Mouse (Mus musculus) intestine, embryonic 15.5 days (tissue): ENCODE results near the gene Pex10. TPM values are rescaled to one million over a fixed set of nuclear protein-coding genes. Genes with fewer than 3 reads are reported as not detected.
A peak's percentile ranks its signal among the peaks of the same experiment; 100 is the strongest.

ENCODE experiments used
- ATAC-seq: fragments of 200-750 bp; cut with Nextera tagmentation; 2 replicates; pipeline ENCODE4 v1.8.0; 2017; ENCODE audit warnings: moderate TSS enrichment, moderate library complexity
- H3K27ac ChIP-seq: fragments of 300-500 bp; sonication (generic); 2 replicates; pipeline ENCODE4 v1.5.1; 2015; ENCODE audit warnings: mild to moderate bottlenecking, inconsistent platforms
- H3K27me3 ChIP-seq: fragments of 300-500 bp; sonication (generic); replicated peaks from 2 replicates; pipeline ENCODE4 v1.6.1; 2015; ENCODE audit warnings: inconsistent platforms
- H3K36me3 ChIP-seq: fragments of 300-500 bp; sonication (generic); 2 replicates; pipeline ENCODE4 v1.6.1; 2015; ENCODE audit warnings: inconsistent platforms
- H3K4me1 ChIP-seq: fragments of 300-500 bp; sonication (generic); replicated peaks from 2 replicates; pipeline ENCODE4 v1.6.1; 2015; ENCODE audit warnings: inconsistent platforms
- H3K4me2 ChIP-seq: fragments of 300-500 bp; sonication (generic); replicated peaks from 2 replicates; pipeline ENCODE4 v1.6.1; 2015; ENCODE audit warnings: mild to moderate bottlenecking, inconsistent platforms
- H3K4me3 ChIP-seq: fragments of 300-500 bp; sonication (generic); replicated peaks from 2 replicates; pipeline ENCODE4 v1.5.1; 2015; ENCODE audit warnings: inconsistent platforms
- H3K9ac ChIP-seq: fragments of 300-500 bp; sonication (generic); 2 replicates; pipeline ENCODE4 v1.6.1; 2015; ENCODE audit warnings: inconsistent platforms
- H3K9me3 ChIP-seq: fragments of 300-500 bp; sonication (generic); 2 replicates; pipeline ENCODE4 v1.6.1; 2016; ENCODE audit warnings: inconsistent platforms
- WGBS: fragments of 180-500 bp; shearing (Covaris S2); methylation state at CpG from one replicate; pipeline ENCODE4 v1.1.7; 2015; 5-methylcytosine and 5-hydroxymethylcytosine counted together
- polyA plus RNA-seq: library from polyadenylated mRNA; unstranded; fragments of >200 nt; fragmentation: Nextera tagmentation; extraction: Ambion mirVana; gene quantifications from 2 replicates; pipeline ENCODE4 v1.2.1, GENCODE M21; 2015

The Pex10 gene
- polyA plus RNA-seq = 23.3 and 26.0 TPM in 2 replicates

DNA sequence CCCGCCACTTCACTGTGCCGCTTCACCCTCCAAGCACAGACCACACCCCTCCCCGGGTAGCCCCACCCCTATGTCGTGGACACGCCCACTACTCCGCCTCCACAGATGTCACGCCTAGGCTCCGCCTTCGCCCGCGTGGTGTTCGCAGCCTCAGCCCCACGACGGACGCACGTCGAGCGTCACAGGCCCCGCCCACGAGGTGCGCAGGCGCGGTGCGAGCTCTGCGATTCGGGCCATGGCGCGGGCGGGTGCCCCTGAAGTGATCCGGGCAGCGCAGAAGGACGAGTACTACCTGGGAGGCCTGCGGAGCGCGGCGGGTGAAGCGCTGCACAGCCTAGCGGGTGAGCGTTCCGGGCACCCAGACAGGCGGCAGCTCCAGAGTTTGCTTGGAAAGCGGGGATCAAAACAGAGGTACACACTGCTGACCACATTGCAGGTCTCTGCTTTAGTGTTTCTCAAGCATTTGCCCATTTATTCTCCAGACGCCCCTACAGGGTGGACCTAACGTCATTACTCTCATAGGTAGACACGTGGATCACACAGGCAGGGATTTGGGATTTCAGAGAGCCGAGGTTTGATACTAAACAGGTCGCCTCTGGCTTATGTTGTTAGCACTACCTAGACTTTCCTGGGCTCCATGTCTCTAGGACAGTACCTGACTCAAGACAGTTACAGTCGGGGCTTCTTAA is at the start of gene Pex10:
Gene Pex10 (plus strand): TSS at position 183 of the 689 bp plus-strand sequence.
- peak within 1 kb of the TSS; percentile 64 for H3K4me2 ChIP-seq
- peak within 1 kb of the TSS; percentile 75 for H3K27ac ChIP-seq
- ATAC-seq = peak; percentile 87
- no peaks in the 10 kb centered on the region for H3K27me3 ChIP-seq
- under 1% methylated on average over 48 of the region's 48 CpGs for WGBS
- H3K36me3 ChIP-seq = peaks cover 20% of the 10 kb centered on the region
- H3K9me3 ChIP-seq = no peaks in the 10 kb centered on the region
- peak within 1 kb of the TSS; percentile 75 for H3K9ac ChIP-seq
- peaks cover 11% of the 10 kb centered on the region; the same call in 1 of the 2 replicates for H3K4me1 ChIP-seq
- H3K4me3 ChIP-seq = peak within 1 kb of the TSS; percentile 61

DNA sequence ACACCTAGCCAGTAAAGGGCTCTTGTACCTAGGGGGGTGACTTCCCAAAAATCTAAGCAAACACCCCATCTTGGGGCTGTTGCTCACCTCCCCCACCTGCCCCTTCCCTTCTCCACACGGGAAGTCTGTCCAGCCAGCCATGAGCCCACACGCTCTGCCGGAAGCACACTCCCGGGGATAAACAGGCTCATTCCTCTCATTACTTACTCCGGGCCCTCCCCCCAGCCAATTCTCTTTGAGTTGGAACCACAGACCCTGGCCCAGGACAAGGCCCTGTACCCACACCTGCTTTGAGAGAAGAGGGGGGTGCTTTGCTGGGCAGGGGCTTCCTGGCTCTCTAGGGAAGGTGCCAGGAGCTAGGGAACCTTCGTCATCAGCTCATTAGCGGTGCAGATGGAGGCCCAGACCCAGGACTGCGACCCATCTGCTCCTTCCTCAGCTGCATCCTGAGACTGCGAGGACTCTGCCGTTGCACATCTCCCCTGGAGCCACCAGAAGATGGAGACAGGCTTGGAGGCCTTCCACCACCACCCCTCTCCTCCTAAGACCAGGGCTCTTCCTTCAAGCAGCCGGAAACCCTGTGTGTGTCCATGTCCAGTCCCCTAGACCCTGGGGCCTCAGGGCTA is 49.5 kb upstream of the Pex10 start:
- H3K27me3 ChIP-seq = no peaks in the 10 kb centered on the region
- peaks cover 12% of the 10 kb centered on the region for H3K4me1 ChIP-seq
- 67% methylated on average over 11 of the region's 11 CpGs for WGBS
- no peaks in the 10 kb centered on the region for H3K9me3 ChIP-seq
- no peak overlapping the region for H3K4me2 ChIP-seq
- no peak overlapping the region for H3K9ac ChIP-seq
- H3K4me3 ChIP-seq = no peak overlapping the region
- no peaks in the 10 kb centered on the region for H3K36me3 ChIP-seq
- ATAC-seq = no peak
- H3K27ac ChIP-seq = no peak overlapping the region

DNA sequence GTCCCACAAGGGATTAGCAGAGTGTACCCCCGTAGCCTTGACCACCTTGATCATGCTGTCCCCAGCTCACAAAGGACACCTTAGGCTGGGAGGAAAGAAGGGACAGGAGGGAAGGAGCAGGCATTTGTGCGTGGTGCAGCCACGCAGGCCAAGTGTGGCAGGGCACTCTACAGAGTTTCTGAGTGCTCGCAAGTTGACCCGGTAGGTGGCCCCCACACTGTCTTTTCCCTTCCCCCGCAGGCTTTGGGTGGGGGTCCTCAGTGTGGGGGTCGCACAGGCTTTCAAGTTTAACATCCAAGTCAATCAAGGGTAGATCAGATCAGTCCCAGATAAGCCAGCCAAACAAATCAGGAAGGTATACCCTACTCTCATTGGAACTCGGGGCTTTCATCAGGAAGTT is 48.8 kb upstream of the Pex10 start:
- peaks cover 12% of the 10 kb centered on the region for H3K4me1 ChIP-seq
- no peak overlapping the region for H3K9ac ChIP-seq
- H3K4me3 ChIP-seq = no peak overlapping the region
- H3K27ac ChIP-seq = no peak overlapping the region
- H3K4me2 ChIP-seq = no peak overlapping the region
- no peaks in the 10 kb centered on the region for H3K9me3 ChIP-seq
- no peaks in the 10 kb centered on the region for H3K36me3 ChIP-seq
- WGBS = 74% methylated on average over 8 of the region's 8 CpGs
- ATAC-seq = no peak
- H3K27me3 ChIP-seq = no peaks in the 10 kb centered on the region

DNA sequence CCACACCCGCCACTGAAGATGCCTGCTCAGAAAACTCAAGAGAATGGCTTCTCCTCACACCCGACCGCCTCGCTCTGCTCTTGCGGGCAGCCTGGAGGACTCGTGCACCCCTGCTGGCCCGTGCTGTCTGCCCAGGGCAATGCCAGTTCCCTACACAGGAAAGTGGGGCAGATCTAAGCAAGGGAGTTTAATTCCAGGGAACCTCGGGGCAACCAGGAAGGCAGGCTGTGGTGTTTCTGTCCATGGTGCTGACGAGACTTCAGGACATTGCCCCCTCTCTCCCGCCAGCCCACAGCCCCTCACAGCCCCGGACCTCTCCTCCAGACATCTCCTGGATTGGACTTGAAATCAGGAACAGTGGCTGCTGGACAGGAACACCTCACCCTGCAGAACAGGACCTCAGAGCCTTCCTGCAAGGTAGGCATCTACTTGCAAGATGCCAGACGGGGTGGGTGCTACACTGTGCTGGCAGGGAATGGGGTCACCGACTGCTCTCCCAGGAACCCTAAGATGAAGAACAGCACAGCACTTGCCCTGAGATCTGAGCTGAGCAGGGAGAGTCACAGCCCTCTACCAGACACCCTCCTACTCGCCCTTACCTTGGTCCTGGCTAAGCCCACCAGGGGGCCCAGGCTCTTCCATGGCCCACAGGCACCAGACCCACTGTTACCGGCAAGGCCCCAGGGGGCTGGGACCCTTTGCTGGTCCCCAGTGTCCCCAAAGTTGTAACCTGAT is 48.0 kb upstream of the Pex10 start:
- Histone ChIP-seq H3K9me3 (no peaks in the 10 kb centered on the region), H3K4me1 (peaks cover 12% of the 10 kb centered on the region), H3K4me2 (peak overlapping the region; percentile 44; the same call in 1 of the 2 replicates), H3K36me3 (no peaks in the 10 kb centered on the region), H3K9ac (no peak overlapping the region), H3K27me3 (no peaks in the 10 kb centered on the region), H3K27ac (no peak overlapping the region), H3K4me3 (no peak overlapping the region)
- 8% methylated on average over 15 of the region's 15 CpGs for WGBS
- peak; percentile 36 for ATAC-seq

DNA sequence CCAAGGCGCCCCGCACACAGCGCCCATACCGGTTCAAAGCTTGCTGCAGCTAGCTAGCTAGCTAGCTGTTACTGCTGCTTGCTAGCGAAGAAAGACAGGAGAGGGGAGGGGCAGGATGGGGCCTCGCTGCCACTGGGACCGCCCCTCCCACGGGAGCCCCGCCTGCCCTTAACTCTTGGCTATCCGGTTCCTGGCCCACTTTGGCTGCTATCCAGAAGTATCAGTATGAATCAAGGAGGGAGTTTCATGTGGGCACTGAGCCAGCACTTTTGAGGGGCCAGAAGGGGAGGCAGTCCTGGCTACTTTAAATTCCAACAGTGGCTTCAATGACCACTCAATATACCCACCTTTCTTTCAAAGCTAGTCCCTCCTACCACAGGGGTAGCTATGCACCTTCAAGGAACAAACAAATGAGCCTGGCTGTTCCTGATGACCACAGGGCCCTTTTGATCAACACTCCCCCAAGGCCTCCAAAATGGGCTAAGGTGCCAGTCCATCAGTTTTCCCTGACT is 47.4 kb upstream of the Pex10 start:
- peak; percentile 82 for ATAC-seq
- H3K27me3 ChIP-seq = no peaks in the 10 kb centered on the region
- H3K9ac ChIP-seq = no peak overlapping the region
- peaks cover 12% of the 10 kb centered on the region for H3K4me1 ChIP-seq
- peak overlapping the region; percentile 44; the same call in 1 of the 2 replicates for H3K4me2 ChIP-seq
- H3K27ac ChIP-seq = no peak overlapping the region
- H3K9me3 ChIP-seq = no peaks in the 10 kb centered on the region
- WGBS = 0% methylated on average over 10 of the region's 10 CpGs
- H3K4me3 ChIP-seq = no peak overlapping the region
- no peaks in the 10 kb centered on the region for H3K36me3 ChIP-seq

DNA sequence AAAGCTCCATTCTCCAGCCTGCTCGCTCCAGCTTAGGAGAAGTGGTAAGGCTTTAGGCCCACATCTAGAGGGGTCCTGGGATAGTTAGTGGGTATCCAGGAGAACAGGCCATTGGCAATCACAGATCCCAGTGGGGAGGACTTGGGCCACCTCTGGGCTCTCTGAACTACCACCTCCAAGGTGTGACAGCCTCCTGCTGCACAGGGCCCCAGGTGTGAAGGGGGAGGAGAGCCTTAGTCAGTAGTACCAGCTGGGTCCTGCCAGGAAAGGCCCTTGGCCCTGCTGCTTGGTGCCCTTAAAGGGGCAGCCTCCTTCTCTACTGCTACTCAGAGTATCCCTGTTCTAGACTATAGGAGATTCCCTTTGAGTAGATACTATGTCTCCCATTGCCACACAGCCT is 46.7 kb upstream of the Pex10 start:
- no peaks in the 10 kb centered on the region for H3K27me3 ChIP-seq
- ATAC-seq = no peak
- no peaks in the 10 kb centered on the region for H3K9me3 ChIP-seq
- no peak overlapping the region for H3K4me2 ChIP-seq
- H3K4me1 ChIP-seq = peaks cover 12% of the 10 kb centered on the region
- H3K9ac ChIP-seq = no peak overlapping the region
- no peak overlapping the region for H3K4me3 ChIP-seq
- H3K27ac ChIP-seq = no peak overlapping the region
- 44% methylated on average over 1 of the region's 1 CpGs for WGBS
- H3K36me3 ChIP-seq = no peaks in the 10 kb centered on the region

DNA sequence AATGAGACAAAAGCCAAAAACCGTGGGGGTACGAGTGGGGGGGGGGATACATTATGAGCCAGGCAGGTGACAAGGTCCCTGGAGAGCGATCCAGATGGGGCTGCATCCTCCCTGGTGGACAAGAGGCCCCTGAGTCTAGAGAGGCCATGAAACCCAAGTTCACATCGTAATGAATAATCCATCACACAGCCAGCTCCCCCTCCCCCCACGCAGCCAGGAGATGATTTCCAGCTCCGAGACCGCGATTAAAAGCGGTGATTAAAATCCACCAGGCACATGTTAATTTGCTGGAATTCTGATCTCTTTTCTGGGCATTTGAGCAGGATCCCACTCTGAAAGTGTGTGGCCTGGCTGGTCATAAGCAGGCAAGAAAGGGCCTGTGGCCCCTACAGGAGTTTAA is 46.0 kb upstream of the Pex10 start:
- H3K4me1 ChIP-seq = peaks cover 12% of the 10 kb centered on the region
- H3K36me3 ChIP-seq = no peaks in the 10 kb centered on the region
- H3K9me3 ChIP-seq = no peaks in the 10 kb centered on the region
- no peaks in the 10 kb centered on the region for H3K27me3 ChIP-seq
- H3K27ac ChIP-seq = no peak overlapping the region
- no peak overlapping the region for H3K4me2 ChIP-seq
- no peak overlapping the region for H3K4me3 ChIP-seq
- no peak overlapping the region for H3K9ac ChIP-seq
- no peak for ATAC-seq
- 64% methylated on average over 9 of the region's 9 CpGs for WGBS

DNA sequence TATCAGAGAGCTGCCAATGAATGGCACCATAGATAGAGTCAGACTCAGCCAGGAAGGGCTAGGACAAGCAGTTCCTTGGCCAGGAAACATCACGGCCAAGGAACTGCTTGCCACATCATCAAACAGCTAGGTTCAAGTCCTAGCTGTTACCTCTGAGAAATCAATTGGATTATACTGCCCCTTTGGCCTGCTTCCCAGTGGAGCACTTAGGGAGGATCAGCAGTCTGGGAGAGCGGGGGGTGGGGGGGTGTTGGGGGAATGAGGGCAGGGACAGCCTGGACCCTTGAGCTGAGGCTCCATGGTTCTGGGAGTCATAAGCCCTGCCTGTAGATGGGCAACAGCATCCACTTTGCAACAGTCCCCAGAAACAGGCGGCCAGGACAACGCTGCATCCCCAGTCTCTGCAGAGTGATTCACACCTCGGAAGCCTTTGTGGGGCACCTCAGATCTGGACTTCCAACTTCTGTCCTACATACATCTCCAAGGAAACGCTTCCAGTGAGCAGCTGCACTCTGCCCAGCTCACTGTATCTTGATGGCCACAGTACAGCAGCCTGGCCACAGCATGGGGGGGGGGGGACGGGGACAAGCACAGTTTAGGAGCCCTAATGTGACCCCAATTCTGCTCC is 44.5 kb upstream of the Pex10 start:
- 62% methylated on average over 7 of the region's 7 CpGs for WGBS
- peaks cover 12% of the 10 kb centered on the region for H3K4me1 ChIP-seq
- no peaks in the 10 kb centered on the region for H3K27me3 ChIP-seq
- H3K36me3 ChIP-seq = no peaks in the 10 kb centered on the region
- H3K9me3 ChIP-seq = no peaks in the 10 kb centered on the region
- H3K4me2 ChIP-seq = no peak overlapping the region
- ATAC-seq = no peak
- H3K9ac ChIP-seq = no peak overlapping the region
- H3K4me3 ChIP-seq = no peak overlapping the region
- no peak overlapping the region for H3K27ac ChIP-seq

DNA sequence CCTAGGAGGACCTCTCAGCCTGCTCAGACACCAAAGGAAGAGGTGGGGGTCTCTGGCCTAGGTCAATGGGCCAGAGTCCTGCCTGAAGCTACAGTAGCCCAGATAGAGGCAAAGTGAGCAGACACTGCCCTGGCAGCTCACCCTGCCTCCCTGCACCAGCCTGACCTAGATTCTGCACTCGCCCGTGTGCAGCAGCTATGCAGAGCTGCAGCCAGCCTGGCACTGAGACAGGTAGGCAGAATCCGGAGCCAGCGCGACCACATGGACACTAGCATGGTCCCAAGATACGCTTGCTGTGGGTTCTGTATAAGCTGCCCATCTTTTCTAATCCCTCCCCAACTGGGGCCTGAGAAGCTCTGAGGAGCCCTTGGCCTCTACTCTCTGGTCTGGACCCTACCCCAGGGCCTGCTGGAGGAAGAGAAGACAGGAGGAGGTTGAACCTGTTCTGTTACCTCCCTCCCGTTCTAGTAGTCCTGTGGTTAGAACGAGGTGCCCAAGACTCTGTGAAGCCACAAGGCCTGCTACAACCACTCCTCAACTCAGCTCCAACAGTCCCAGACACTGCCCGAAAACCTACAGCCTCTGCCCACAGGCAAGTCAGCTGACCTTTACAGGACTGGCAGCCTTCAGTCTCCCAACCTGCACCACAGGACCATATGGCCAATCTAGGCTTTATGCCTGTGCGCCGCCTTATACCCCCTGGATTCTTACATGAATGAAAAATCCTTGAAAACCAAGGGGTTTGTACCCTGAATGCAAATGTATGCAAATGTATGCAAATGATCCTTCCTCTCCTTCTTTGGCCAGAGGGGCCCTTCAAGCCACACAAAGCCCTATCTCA is 42.4 kb upstream of the Pex10 start:
- Histone ChIP-seq H3K9ac (no peak overlapping the region), H3K36me3 (no peaks in the 10 kb centered on the region), H3K4me2 (no peak overlapping the region), H3K27me3 (no peaks in the 10 kb centered on the region), H3K4me1 (peaks cover 5% of the 10 kb centered on the region), H3K9me3 (no peaks in the 10 kb centered on the region), H3K27ac (no peak overlapping the region), H3K4me3 (no peak overlapping the region)
- no peak for ATAC-seq
- WGBS = 86% methylated on average over 11 of the region's 11 CpGs

DNA sequence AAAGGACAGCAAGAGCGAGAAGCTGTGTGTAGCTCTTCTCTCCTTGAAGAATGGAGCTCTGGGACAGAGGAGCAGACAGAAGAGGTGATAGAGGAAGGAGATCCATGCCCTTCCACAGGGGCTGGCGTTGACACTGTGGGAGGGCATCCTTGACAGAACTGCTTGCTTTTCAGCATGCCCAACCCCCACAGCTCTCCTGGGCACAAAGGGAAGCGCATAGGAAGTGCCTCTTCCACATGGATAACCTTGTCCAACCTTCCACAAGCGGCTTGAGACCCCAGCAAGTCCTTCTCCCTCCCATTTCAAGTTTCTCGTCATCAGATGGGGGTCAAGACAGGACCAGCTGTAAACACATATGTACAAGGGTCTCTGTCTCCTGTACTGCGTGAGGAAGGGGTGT is 33.7 kb upstream of the Pex10 start:
- Histone ChIP-seq H3K36me3 (no peaks in the 10 kb centered on the region), H3K27me3 (0 out of 2 replicates have a peak, but pooled peaks cover 5% of the 10 kb centered on the region), H3K9me3 (no peaks in the 10 kb centered on the region), H3K4me1 (no peaks in the 10 kb centered on the region), H3K9ac (no peak overlapping the region), H3K27ac (no peak overlapping the region), H3K4me3 (no peak overlapping the region), H3K4me2 (no peak overlapping the region)
- WGBS = 47% methylated on average over 6 of the region's 6 CpGs
- ATAC-seq = no peak

DNA sequence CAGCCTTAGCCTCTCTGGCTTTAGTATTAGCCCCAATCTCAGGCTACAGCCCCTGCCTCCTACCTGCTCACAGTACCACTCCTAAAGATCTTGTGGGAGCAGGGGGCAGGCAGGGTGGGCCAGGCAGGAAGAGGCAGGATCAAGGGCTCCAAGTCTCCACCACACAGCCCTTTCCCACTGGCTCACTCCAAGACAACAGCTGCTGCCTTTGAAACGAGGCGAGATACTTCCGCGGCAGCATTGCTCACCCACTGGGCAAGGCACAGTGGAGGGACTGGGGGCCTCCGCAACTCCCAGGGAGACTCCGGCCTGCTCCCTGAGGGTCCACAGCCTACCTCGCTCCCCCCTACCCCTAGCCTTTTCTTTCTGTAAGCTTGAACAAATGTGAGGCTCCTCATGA is 32.6 kb upstream of the Pex10 start:
- WGBS = 53% methylated on average over 7 of the region's 7 CpGs
- no peak overlapping the region for H3K4me2 ChIP-seq
- no peaks in the 10 kb centered on the region for H3K36me3 ChIP-seq
- no peak overlapping the region for H3K9ac ChIP-seq
- no peak overlapping the region for H3K4me3 ChIP-seq
- no peaks in the 10 kb centered on the region for H3K9me3 ChIP-seq
- no peak overlapping the region for H3K27ac ChIP-seq
- no peak for ATAC-seq
- no peaks in the 10 kb centered on the region for H3K4me1 ChIP-seq
- 0 out of 2 replicates have a peak, but pooled peaks cover 5% of the 10 kb centered on the region for H3K27me3 ChIP-seq
